Mouse (Mus musculus) ES-E14 (cell line): ENCODE data around the gene Pard3.

Source experiments
- CHD2 ChIP-seq: IDR thresholded peaks from 2 replicates; pipeline ENCODE4 v1.6.1; 2014; ENCODE audit warnings: mild to moderate bottlenecking, low read depth, low read length, inconsistent platforms
- HCFC1 ChIP-seq: IDR thresholded peaks from 2 replicates; pipeline ENCODE4 v1.6.1; 2012; ENCODE audit warnings: low read length, inconsistent platforms, borderline replicate concordance; ENCODE audit not compliant: insufficient read depth
- MAFK ChIP-seq: IDR thresholded peaks from 2 replicates; pipeline ENCODE4 v1.6.1; 2014; ENCODE audit warnings: mild to moderate bottlenecking, low read depth, low read length, inconsistent platforms; ENCODE audit not compliant: insufficient read depth
- ZC3H11A ChIP-seq: IDR thresholded peaks from 2 replicates; pipeline ENCODE4 v1.6.1; 2012; ENCODE audit warnings: low read depth, mild to moderate bottlenecking, inconsistent platforms, low read length, borderline replicate concordance
- ZNF384 ChIP-seq: IDR thresholded peaks from 2 replicates; pipeline ENCODE4 v1.6.1; 2012; ENCODE audit warnings: low read depth, low read length, inconsistent platforms

GRCm38 (mm10) chr8:127159421-127159966, 95.8 kb downstream of the Pard3 start:
- TF ChIP-seq HCFC1 (no peak), MAFK (no peak), ZC3H11A (no peak), ZNF384 (no peak), CHD2 (no peak)
